ENCODE assay signal across 8 mouse cellular contexts in the genomic region with DNA sequence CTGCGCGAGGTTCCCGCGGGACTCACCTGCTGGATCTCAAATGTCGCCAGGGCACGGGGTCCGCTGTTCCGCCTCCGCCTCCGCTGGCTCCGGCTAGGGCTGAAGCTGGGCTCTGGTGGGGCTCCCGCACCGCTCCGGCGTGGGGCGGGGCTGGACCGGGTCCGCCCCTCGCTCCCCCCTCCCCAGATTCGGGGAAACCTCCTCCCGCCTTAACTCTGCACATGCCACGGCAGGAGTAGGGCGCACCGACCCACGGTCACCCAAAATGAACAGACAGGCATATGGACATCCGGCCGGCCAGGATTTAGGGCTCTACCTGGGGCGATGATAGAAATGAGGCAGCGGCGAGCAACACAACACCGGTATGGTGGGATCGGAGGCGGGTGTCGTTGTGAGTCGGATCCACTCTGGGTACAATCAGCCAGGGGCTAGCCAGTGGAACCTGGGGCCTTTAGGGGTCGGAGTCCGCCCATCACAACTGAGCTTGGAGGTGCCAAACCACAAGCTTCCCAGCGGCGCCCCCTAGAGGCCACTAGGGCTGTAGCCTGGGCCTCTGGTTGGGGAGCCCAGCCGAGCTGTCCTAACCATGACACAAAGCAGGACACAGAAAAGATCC. TPM values are rescaled to one million over a fixed set of nuclear protein-coding genes. Genes with fewer than 3 reads are reported as not detected.
A peak's percentile ranks its signal among the peaks of the same experiment; 100 is the strongest.
DNase-seq lines count a peak whose midpoint lies in the region; ATAC-seq and TF ChIP-seq lines count a peak whose summit lies in the region.

No protein-coding gene starts in this region.

- peak; percentile 65 for ATAC-seq in heart, embryonic 11.5 days (replicated peaks; ENCODE audit: insufficient number of reproducible peaks, low FRiP score, low TSS enrichment)
- ATAC-seq in kidney, embryonic 15.5 days (replicated peaks; ENCODE audit: low FRiP score), result peak; percentile 86
- peak; percentile 76 for ATAC-seq in monocyte, adult 5-6 weeks (replicated peaks; ENCODE audit: insufficient number of reproducible peaks, low FRiP score, low TSS enrichment, poor library complexity, severe bottlenecking)

- TF ChIP-seq POLR2A in bone marrow macrophage, adult 2 months (IDR thresholded peaks at IDR 0.05; ENCODE audit: borderline replicate concordance, low read depth, low read length), result no peak
- peak; percentile 52 for TF ChIP-seq POLR2A in embryonic fibroblast, embryonic 13.5 days (IDR thresholded peaks at IDR 0.05; ENCODE audit: low read depth, low read length)

- DNase-seq in B cell, adult 2 months, result peak; percentile 92 to 93
- peak; percentile 93 for DNase-seq in liver
- DNase-seq in spleen, postnatal 36 days (ENCODE audit: low spot score in 2 of 2), result peak; percentile 73 to 79

- peak overlapping the region; percentile 57 for H3K4me3 ChIP-seq in bone marrow macrophage, adult 2 months (ENCODE audit: insufficient read depth, low read length)
- peak overlapping the region; percentile 51 for H3K4me3 ChIP-seq in embryonic fibroblast, embryonic 13.5 days (ENCODE audit: insufficient read depth, low read length)
- H3K4me3 ChIP-seq in heart, embryonic 11.5 days (ENCODE audit: low read depth, low read length), result peak overlapping the region; percentile 60
- peak overlapping the region; percentile 69 for H3K4me3 ChIP-seq in kidney, embryonic 15.5 days (replicated peaks)

- H3K4me1 ChIP-seq in bone marrow macrophage, adult 2 months (ENCODE audit: control insufficient read depth, insufficient read depth, low read length), result peaks cover 6% of the 10 kb centered on the region; the same call in 1 of the 2 replicates
- no peaks in the 10 kb centered on the region; the same call in 1 of the 2 replicates for H3K4me1 ChIP-seq in embryonic fibroblast, embryonic 13.5 days (ENCODE audit: control insufficient read depth, insufficient read depth, low read length)
- H3K4me1 ChIP-seq in heart, embryonic 11.5 days (ENCODE audit: control insufficient read depth, insufficient read depth, low read length), result peaks cover 42% of the 10 kb centered on the region
- peaks cover 42% of the 10 kb centered on the region for H3K4me1 ChIP-seq in kidney, embryonic 15.5 days

- peak overlapping the region; percentile 78 for H3K9ac ChIP-seq in heart, embryonic 11.5 days (ENCODE audit: low read depth, low read length)
- H3K9ac ChIP-seq in kidney, embryonic 15.5 days, result peak overlapping the region; percentile 67

- peaks cover 4% of the 10 kb centered on the region; the same call in 1 of the 2 replicates for H3K36me3 ChIP-seq in heart, embryonic 11.5 days (ENCODE audit: control insufficient read depth, insufficient read depth, low read length)
- H3K36me3 ChIP-seq in kidney, embryonic 15.5 days, result peaks cover 11% of the 10 kb centered on the region; the same call in 1 of the 2 replicates

- WGBS in heart, embryonic 11.5 days (ENCODE audit: insufficient replicate concordance), result under 1% methylated on average over 40 of the region's 40 CpGs
- WGBS in kidney, embryonic 15.5 days, result under 1% methylated on average over 40 of the region's 40 CpGs

- no peaks in the 10 kb centered on the region for H3K27me3 ChIP-seq in heart, embryonic 11.5 days (ENCODE audit: control insufficient read depth, insufficient read depth, low read length)
- no peaks in the 10 kb centered on the region for H3K27me3 ChIP-seq in kidney, embryonic 15.5 days

- H3K9me3 ChIP-seq in heart, embryonic 11.5 days (replicated peaks; ENCODE audit: control insufficient read depth, low read length), result no peaks in the 10 kb centered on the region
- no peaks in the 10 kb centered on the region for H3K9me3 ChIP-seq in kidney, embryonic 15.5 days (replicated peaks)

- H3K27ac ChIP-seq in bone marrow macrophage, adult 2 months (ENCODE audit: insufficient read depth, low read depth, low read length), result no peak overlapping the region
- H3K27ac ChIP-seq in embryonic fibroblast, embryonic 13.5 days (ENCODE audit: insufficient read depth, low read length), result no peak overlapping the region
- H3K27ac ChIP-seq in heart, embryonic 11.5 days (ENCODE audit: low read depth, low read length), result peak overlapping the region; percentile 95
- H3K27ac ChIP-seq in kidney, embryonic 15.5 days, result peak overlapping the region; percentile 81

- peak overlapping the region; percentile 89 for H3K4me2 ChIP-seq in heart, embryonic 11.5 days
- peak overlapping the region; percentile 98 for H3K4me2 ChIP-seq in kidney, embryonic 15.5 days

- peak; percentile 87 for TF ChIP-seq CTCF in bone marrow macrophage, adult 2 months (IDR thresholded peaks at IDR 0.05; ENCODE audit: low read depth, low read length)
- 0 out of 2 replicates have a peak, but pooled peaks have one; percentile 44 for TF ChIP-seq CTCF in embryonic fibroblast, embryonic 13.5 days (IDR thresholded peaks at IDR 0.05; ENCODE audit: borderline replicate concordance, insufficient read depth, low read length)

RNA-seq across cellular contexts. Expression of gene Ccdc71, which starts 7.9 kb away (rescaled TPM):
- 17.3 and 18.1 TPM in 2 replicates for polyA plus RNA-seq in bone marrow macrophage, adult 2 months (2012; ENCODE audit: insufficient read depth, insufficient read length, missing spikeins)
- polyA plus RNA-seq in embryonic fibroblast, embryonic 13.5 days (2011; ENCODE audit: insufficient read length, low read depth, missing spikeins), result 18.3 and 19.8 TPM in 2 replicates
- polyA plus RNA-seq in heart, embryonic 11.5 days (2014; fragmentation: Nextera tagmentation; extraction: Ambion mirVana), result 34.6 and 46.9 TPM in 2 replicates
- 61.6 and 62.9 TPM in 2 replicates for polyA plus RNA-seq in kidney, embryonic 15.5 days (2015; fragmentation: Nextera tagmentation; extraction: Ambion mirVana)
- total RNA-seq in monocyte, adult 5-6 weeks (2017), result 12.6 to 19.5 TPM (median 14.1 TPM) in 3 replicates

RNA-seq across cellular contexts. Expression of gene Klhdc8b, which starts 9.0 kb away (rescaled TPM):
- 3.6 and 6.2 TPM in 2 replicates for polyA plus RNA-seq in bone marrow macrophage, adult 2 months (2012; ENCODE audit: insufficient read depth, insufficient read length, missing spikeins)
- 6.5 and 8.3 TPM in 2 replicates for polyA plus RNA-seq in embryonic fibroblast, embryonic 13.5 days (2011; ENCODE audit: insufficient read length, low read depth, missing spikeins)
- 58.1 and 71.8 TPM in 2 replicates for polyA plus RNA-seq in heart, embryonic 11.5 days (2014; fragmentation: Nextera tagmentation; extraction: Ambion mirVana)
- polyA plus RNA-seq in kidney, embryonic 15.5 days (2015; fragmentation: Nextera tagmentation; extraction: Ambion mirVana), result 31.0 and 37.8 TPM in 2 replicates
- 0.48 to 0.97 TPM in 2 of 3 replicates, not detected in the other for total RNA-seq in monocyte, adult 5-6 weeks (2017)

RNA-seq across cellular contexts. Expression of gene BC048562, which starts 16.1 kb away (rescaled TPM):
- polyA plus RNA-seq in bone marrow macrophage, adult 2 months (2012; ENCODE audit: insufficient read depth, insufficient read length, missing spikeins), result not detected in 2 replicates
- polyA plus RNA-seq in embryonic fibroblast, embryonic 13.5 days (2011; ENCODE audit: insufficient read length, low read depth, missing spikeins), result not detected in 2 replicates
- not detected in 2 replicates for polyA plus RNA-seq in heart, embryonic 11.5 days (2014; fragmentation: Nextera tagmentation; extraction: Ambion mirVana)
- polyA plus RNA-seq in kidney, embryonic 15.5 days (2015; fragmentation: Nextera tagmentation; extraction: Ambion mirVana), result not detected in 2 replicates
- total RNA-seq in monocyte, adult 5-6 weeks (2017), result not detected in 3 replicates

RNA-seq across cellular contexts. Expression of gene Ccdc36, which starts 24.1 kb away (rescaled TPM):
- polyA plus RNA-seq in bone marrow macrophage, adult 2 months (2012; ENCODE audit: insufficient read depth, insufficient read length, missing spikeins), result not detected in 2 replicates
- polyA plus RNA-seq in embryonic fibroblast, embryonic 13.5 days (2011; ENCODE audit: insufficient read length, low read depth, missing spikeins), result 0.22 TPM in 1 of 2 replicates, not detected in the other
- 1.1 and 1.4 TPM in 2 replicates for polyA plus RNA-seq in heart, embryonic 11.5 days (2014; fragmentation: Nextera tagmentation; extraction: Ambion mirVana)
- polyA plus RNA-seq in kidney, embryonic 15.5 days (2015; fragmentation: Nextera tagmentation; extraction: Ambion mirVana), result 1.6 TPM in 2 replicates
- not detected in 3 replicates for total RNA-seq in monocyte, adult 5-6 weeks (2017)

RNA-seq across cellular contexts. Expression of gene Lamb2, which starts 27.1 kb away (rescaled TPM):
- 2.7 and 3.4 TPM in 2 replicates for polyA plus RNA-seq in bone marrow macrophage, adult 2 months (2012; ENCODE audit: insufficient read depth, insufficient read length, missing spikeins)
- polyA plus RNA-seq in embryonic fibroblast, embryonic 13.5 days (2011; ENCODE audit: insufficient read length, low read depth, missing spikeins), result 118 and 152 TPM in 2 replicates
- polyA plus RNA-seq in heart, embryonic 11.5 days (2014; fragmentation: Nextera tagmentation; extraction: Ambion mirVana), result 22.7 and 30.4 TPM in 2 replicates
- polyA plus RNA-seq in kidney, embryonic 15.5 days (2015; fragmentation: Nextera tagmentation; extraction: Ambion mirVana), result 48.8 and 56.6 TPM in 2 replicates
- not detected in 3 replicates for total RNA-seq in monocyte, adult 5-6 weeks (2017)

Comparison
In these comparisons a context has a peak if more than half of its experiments do, and no peak if none do; other contexts are left out.
1. H3K27ac ChIP-seq: peak in heart, embryonic 11.5 days (single experiment) and kidney, embryonic 15.5 days (single experiment); none in bone marrow macrophage, adult 2 months (single experiment) and embryonic fibroblast, embryonic 13.5 days (single experiment).
2. Peak in every context shown above with its lines, with median percentiles within 50 percentile points of each other: DNase-seq, H3K4me3 ChIP-seq and ATAC-seq.